Mouse (Mus musculus) kidney, adult 2 months (tissue): ENCODE results near the gene Siae.

Experiments used
- CTCF ChIP-seq: fragments of 200-500 bp; conservative IDR thresholded peaks from 2 replicates; pipeline ENCODE4 v1.5.1; 2011; ENCODE audit warnings: low read depth, mild to moderate bottlenecking, control low read depth, low read length, moderate library complexity, mixed read lengths; ENCODE audit not compliant: insufficient read depth, insufficient read length
- POLR2A ChIP-seq: fragments of 200-500 bp; IDR thresholded peaks from one replicate; pipeline ENCODE4 v1.6.1; 2011; ENCODE audit warnings: low read depth, low read length, control low read depth

DNA sequence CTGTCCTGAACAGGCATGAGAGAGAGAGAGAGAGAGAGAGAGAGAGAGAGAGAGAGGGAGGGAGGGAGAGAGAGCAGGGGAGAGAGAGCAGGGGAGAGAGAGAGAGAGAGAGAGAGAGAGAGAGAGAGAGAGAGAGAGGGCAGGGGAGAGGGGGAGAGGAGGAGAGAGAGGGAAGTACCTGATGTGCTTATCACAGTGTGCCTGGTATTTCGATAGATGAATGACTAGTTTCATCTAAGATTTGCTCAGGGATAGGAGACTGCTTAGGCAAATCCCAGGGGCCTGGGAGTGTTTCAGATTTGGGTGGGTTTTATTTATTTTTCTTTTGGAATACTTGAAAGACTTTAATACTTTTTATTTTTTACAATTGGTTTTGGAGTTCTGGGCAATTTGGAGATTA lies 107.7 kb downstream of the Siae start:
- TF ChIP-seq POLR2A (no peak), CTCF (no peak)
